Mouse (Mus musculus) intestine, postnatal 0 days (tissue): ENCODE data around the gene Zbtb44. TPM values are rescaled to one million over a fixed set of nuclear protein-coding genes. Genes with fewer than 3 reads are reported as not detected.

Experiments used
- ATAC-seq: fragments of 200-750 bp; cut with Nextera tagmentation; 2 replicates; pipeline ENCODE4 v1.8.0; 2017; ENCODE audit warnings: mild to moderate bottlenecking, moderate TSS enrichment, moderate library complexity
- H3K27ac ChIP-seq: fragments of 300-500 bp; sonication (generic); 2 replicates; pipeline ENCODE4 v1.5.1; 2014; ENCODE audit warnings: mild to moderate bottlenecking, low read depth, low read length, moderate library complexity
- H3K27me3 ChIP-seq: fragments of 300-500 bp; sonication (generic); replicated peaks from 2 replicates; pipeline ENCODE4 v1.6.1; 2014; ENCODE audit warnings: low read length, mixed read lengths; ENCODE audit not compliant: control insufficient read depth, insufficient read depth
- H3K36me3 ChIP-seq: fragments of 300-500 bp; sonication (generic); 2 replicates; pipeline ENCODE4 v1.6.1; 2014; ENCODE audit warnings: mild to moderate bottlenecking, moderate library complexity; ENCODE audit not compliant: control insufficient read depth, insufficient read depth
- H3K4me1 ChIP-seq: fragments of 300-500 bp; sonication (generic); replicated peaks from 2 replicates; pipeline ENCODE4 v1.6.1; 2014; ENCODE audit warnings: antibody characterized with exemption, low read length, mixed read lengths; ENCODE audit not compliant: control insufficient read depth, insufficient read depth
- H3K4me2 ChIP-seq: fragments of 300-500 bp; sonication (generic); replicated peaks from 2 replicates; pipeline ENCODE4 v1.6.1; 2014; ENCODE audit warnings: low read depth, mild to moderate bottlenecking, moderate library complexity
- H3K4me3 ChIP-seq: fragments of 300-500 bp; sonication (generic); 2 replicates; pipeline ENCODE4 v1.5.1; 2014; ENCODE audit warnings: low read depth, low read length
- H3K9ac ChIP-seq: fragments of 300-500 bp; sonication (generic); 2 replicates; pipeline ENCODE4 v1.6.1; 2014; ENCODE audit warnings: mild to moderate bottlenecking, low read depth, low read length
- H3K9me3 ChIP-seq: fragments of 300-500 bp; sonication (generic); 2 replicates; pipeline ENCODE4 v1.6.1; 2016; ENCODE audit warnings: mixed run types; ENCODE audit not compliant: control insufficient read depth
- CTCF ChIP-seq: sonication (generic); IDR thresholded peaks from 2 replicates; pipeline ENCODE4 v1.5.1; 2016; ENCODE audit warnings: low read depth, mild to moderate bottlenecking, control low read depth, antibody characterized with exemption, moderate library complexity
- WGBS: fragments of 180-500 bp; shearing (Covaris S2); extraction: QIAGEN DNeasy Blood & Tissue Kit; methylation state at CpG from one replicate; pipeline ENCODE4 v1.1.7; 2014; 5-methylcytosine and 5-hydroxymethylcytosine counted together
- polyA plus RNA-seq: library from polyadenylated mRNA; unstranded; fragments of >200 nt; fragmentation: Nextera tagmentation; extraction: Ambion mirVana; gene quantifications from 2 replicates; pipeline ENCODE4 v1.2.1, GENCODE M21; 2015

Zbtb44 gene
- polyA plus RNA-seq, 1 experiment from 2014 or later: 5.4 TPM

- no peak overlapping the region for H3K4me3 ChIP-seq
- WGBS: 83% methylated on average over 4 of the region's 4 CpGs
- peaks cover 13% of the 10 kb centered on the region for H3K36me3 ChIP-seq
- no peak overlapping the region for H3K27ac ChIP-seq
- H3K9ac ChIP-seq: no peak overlapping the region
- no peak for ATAC-seq
- TF ChIP-seq CTCF: no peak
- no peaks in the 10 kb centered on the region for H3K27me3 ChIP-seq
- no peaks in the 10 kb centered on the region for H3K4me1 ChIP-seq
- H3K4me2 ChIP-seq: no peak overlapping the region
- no peaks in the 10 kb centered on the region for H3K9me3 ChIP-seq
Observed at GRCm38 (mm10) chr9:31087466-31087865, 57.0 kb downstream of the Zbtb44 start.

- Histone ChIP-seq H3K27me3 (no peaks in the 10 kb centered on the region), H3K36me3 (peaks cover 13% of the 10 kb centered on the region), H3K4me1 (no peaks in the 10 kb centered on the region), H3K27ac (no peak overlapping the region), H3K9me3 (no peaks in the 10 kb centered on the region), H3K4me2 (no peak overlapping the region), H3K4me3 (no peak overlapping the region), H3K9ac (no peak overlapping the region)
- no peak for TF ChIP-seq CTCF
- no peak for ATAC-seq
- 78% methylated on average over 3 of the region's 3 CpGs for WGBS
Observed at GRCm38 (mm10) chr9:31088116-31088515, 57.7 kb downstream of the Zbtb44 start.

- Histone ChIP-seq H3K27me3 (no peaks in the 10 kb centered on the region), H3K4me1 (no peaks in the 10 kb centered on the region), H3K9me3 (no peaks in the 10 kb centered on the region), H3K36me3 (peaks cover 13% of the 10 kb centered on the region), H3K27ac (no peak overlapping the region), H3K9ac (no peak overlapping the region), H3K4me3 (no peak overlapping the region), H3K4me2 (no peak overlapping the region)
- ATAC-seq: no peak
- 87% methylated on average over 4 of the region's 4 CpGs for WGBS
- TF ChIP-seq CTCF: no peak
Observed at GRCm38 (mm10) chr9:31088883-31089282, 58.4 kb downstream of the Zbtb44 start.

- 91% methylated on average over 9 of the region's 9 CpGs for WGBS
- Histone ChIP-seq H3K27me3 (no peaks in the 10 kb centered on the region), H3K36me3 (peaks cover 13% of the 10 kb centered on the region), H3K4me2 (no peak overlapping the region), H3K4me1 (no peaks in the 10 kb centered on the region), H3K9ac (no peak overlapping the region), H3K27ac (no peak overlapping the region), H3K4me3 (no peak overlapping the region), H3K9me3 (no peaks in the 10 kb centered on the region)
- ATAC-seq: no peak
- no peak for TF ChIP-seq CTCF
Observed at GRCm38 (mm10) chr9:31089541-31089940, 59.1 kb downstream of the Zbtb44 start.

- H3K4me1 ChIP-seq: no peaks in the 10 kb centered on the region
- ATAC-seq: no peak
Observed at GRCm38 (mm10) chr9:31090081-31091023, 59.9 kb downstream of the Zbtb44 start.

GRCm38 (mm10) chr9:31091162-31091581, 60.7 kb downstream of the Zbtb44 start:
- no peak for ATAC-seq
- no peaks in the 10 kb centered on the region for H3K27me3 ChIP-seq
- H3K36me3 ChIP-seq: peaks cover 21% of the 10 kb centered on the region
- 95% methylated on average over 10 of the region's 10 CpGs for WGBS
- H3K9ac ChIP-seq: no peak overlapping the region
- no peak for TF ChIP-seq CTCF
- no peak overlapping the region for H3K4me3 ChIP-seq
- no peaks in the 10 kb centered on the region for H3K9me3 ChIP-seq
- H3K27ac ChIP-seq: no peak overlapping the region
- no peak overlapping the region for H3K4me2 ChIP-seq
- no peaks in the 10 kb centered on the region for H3K4me1 ChIP-seq

More at GRCm38 (mm10) chr9:31090081-31091023, 59.9 kb downstream of the Zbtb44 start:
- WGBS: 78% methylated on average over 29 of the region's 29 CpGs
- H3K4me3 ChIP-seq: no peak overlapping the region
- H3K9me3 ChIP-seq: no peaks in the 10 kb centered on the region
- TF ChIP-seq CTCF: no peak
- peaks cover 15% of the 10 kb centered on the region for H3K36me3 ChIP-seq
- no peak overlapping the region for H3K27ac ChIP-seq
- no peak overlapping the region for H3K9ac ChIP-seq
- no peak overlapping the region for H3K4me2 ChIP-seq
- no peaks in the 10 kb centered on the region for H3K27me3 ChIP-seq
